Mouse (Mus musculus): ENCODE measurements around the gene Jazf1. TPM values are rescaled to one million over a fixed set of nuclear protein-coding genes. Genes with fewer than 3 reads are reported as not detected.

The Jazf1 gene
- total RNA-seq, 1 experiment: 1.2 TPM

DNA sequence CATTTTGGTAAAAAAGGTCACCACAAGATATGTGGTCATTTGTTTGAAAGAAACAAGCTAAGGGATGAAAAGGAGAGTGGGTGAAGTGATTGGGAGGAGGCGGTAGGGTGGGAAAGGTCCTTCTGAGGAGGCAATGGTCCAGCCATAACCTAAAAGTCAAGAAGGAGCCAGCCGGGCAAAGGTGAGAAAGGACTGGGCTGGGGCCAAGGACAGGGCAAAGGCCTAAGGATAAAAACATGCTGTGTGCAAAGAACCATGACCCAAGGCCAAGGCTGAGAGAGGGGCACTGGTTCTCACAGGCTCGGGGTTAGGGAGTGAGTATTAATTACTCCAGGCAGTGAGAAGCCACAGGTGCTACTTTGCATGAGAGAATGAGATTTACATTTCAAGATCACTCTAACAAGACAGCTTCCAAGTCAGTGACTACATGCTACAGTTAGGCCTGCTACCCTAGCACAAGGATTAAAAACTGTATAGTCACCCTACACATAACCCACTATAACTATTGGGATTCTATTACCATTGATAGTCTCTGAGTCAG, 151.5 kb downstream of the Jazf1 start:
- in situ Hi-C loops (cut with MboI; ENCODE audit: low sequenced_read_pairs in 2 of 2, unreplicated experiment in 2 of 2): no loop called here
- TF ChIP-seq HCFC1 (IDR thresholded peaks at IDR 0.05; ENCODE audit: borderline replicate concordance, insufficient read depth, low read length) (no peak), ZNF384 (IDR thresholded peaks at IDR 0.05; ENCODE audit: low read depth, low read length) (no peak), MAFK (IDR thresholded peaks at IDR 0.05; ENCODE audit: insufficient read depth, low read depth, low read length) (no peak)

DNA sequence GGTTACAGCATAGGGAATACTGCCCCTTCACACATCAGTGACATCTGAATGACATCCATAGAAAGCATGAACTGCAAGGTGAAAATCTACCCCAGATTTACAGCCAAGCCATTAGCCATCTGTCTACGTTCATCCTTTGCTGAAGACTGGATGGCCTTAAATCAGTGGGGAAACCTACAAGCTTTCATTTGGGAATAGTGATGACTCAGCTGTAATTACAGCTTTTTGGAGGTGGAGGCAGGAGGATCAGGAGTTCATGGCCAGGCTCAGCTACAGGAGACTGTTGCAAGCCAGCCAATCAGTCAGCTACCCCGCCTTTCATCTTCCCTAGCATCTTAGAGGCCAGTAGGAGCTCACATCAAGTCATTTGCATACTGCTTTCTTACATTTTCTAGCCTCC, 153.5 kb downstream of the Jazf1 start:
- Histone ChIP-seq H3K27ac (ENCODE audit: insufficient read depth, low read depth, low read length, poor library complexity, severe bottlenecking) (no peak overlapping the region), H3K4me3 (ENCODE audit: insufficient read depth in 1 of 2, low read depth in 1 of 2, low read length in 2 of 2, poor library complexity in 1 of 2, severe bottlenecking in 1 of 2) (no peak overlapping the region), H3K4me1 (ENCODE audit: control insufficient read depth in 2 of 2, insufficient read depth in 2 of 2, low read length in 2 of 2, poor library complexity in 1 of 2) (no peaks in the 10 kb centered on the region), H3K9me3 (ENCODE audit: control insufficient read depth, insufficient read depth, low read depth, low read length) (no peaks in the 10 kb centered on the region), H3K9ac (ENCODE audit: insufficient read depth, low read depth, low read length, poor library complexity, severe bottlenecking) (no peak overlapping the region), H3K36me3 (ENCODE audit: control insufficient read depth, insufficient read depth, low read length, poor library complexity, severe bottlenecking) (no peaks in the 10 kb centered on the region)
- TF ChIP-seq CHD2 (IDR thresholded peaks at IDR 0.05; ENCODE audit: low read depth, low read length) (no peak), MAFK (IDR thresholded peaks at IDR 0.05; ENCODE audit: insufficient read depth, low read depth, low read length) (peak; percentile 88), ZC3H11A (IDR thresholded peaks at IDR 0.05; ENCODE audit: borderline replicate concordance, low read depth, low read length) (no peak), ZNF384 (IDR thresholded peaks at IDR 0.05; ENCODE audit: low read depth, low read length) (no peak), HCFC1 (IDR thresholded peaks at IDR 0.05; ENCODE audit: borderline replicate concordance, insufficient read depth, low read length) (no peak)
- no peak for DNase-seq (ENCODE audit: low read depth, low spot score)
- in situ Hi-C loops (cut with MboI; ENCODE audit: low sequenced_read_pairs in 2 of 2, unreplicated experiment in 2 of 2): no loop called here

More for the DNA sequence above, 151.5 kb downstream of the Jazf1 start:
- no peaks in the 10 kb centered on the region for H3K36me3 ChIP-seq (ENCODE audit: control insufficient read depth, insufficient read depth, low read length, poor library complexity, severe bottlenecking)
- no peak overlapping the region for H3K27ac ChIP-seq (ENCODE audit: insufficient read depth, low read depth, low read length, poor library complexity, severe bottlenecking)
- no peak overlapping the region for H3K9ac ChIP-seq (ENCODE audit: insufficient read depth, low read depth, low read length, poor library complexity, severe bottlenecking)
- H3K4me3 ChIP-seq (ENCODE audit: insufficient read depth in 1 of 2, low read depth in 1 of 2, low read length in 2 of 2, poor library complexity in 1 of 2, severe bottlenecking in 1 of 2): no peak overlapping the region
- no peaks in the 10 kb centered on the region for H3K4me1 ChIP-seq (ENCODE audit: control insufficient read depth in 2 of 2, insufficient read depth in 2 of 2, low read length in 2 of 2, poor library complexity in 1 of 2)
- no peaks in the 10 kb centered on the region for H3K9me3 ChIP-seq (ENCODE audit: control insufficient read depth, insufficient read depth, low read depth, low read length)
- no peak for DNase-seq (ENCODE audit: low read depth, low spot score)

DNA sequence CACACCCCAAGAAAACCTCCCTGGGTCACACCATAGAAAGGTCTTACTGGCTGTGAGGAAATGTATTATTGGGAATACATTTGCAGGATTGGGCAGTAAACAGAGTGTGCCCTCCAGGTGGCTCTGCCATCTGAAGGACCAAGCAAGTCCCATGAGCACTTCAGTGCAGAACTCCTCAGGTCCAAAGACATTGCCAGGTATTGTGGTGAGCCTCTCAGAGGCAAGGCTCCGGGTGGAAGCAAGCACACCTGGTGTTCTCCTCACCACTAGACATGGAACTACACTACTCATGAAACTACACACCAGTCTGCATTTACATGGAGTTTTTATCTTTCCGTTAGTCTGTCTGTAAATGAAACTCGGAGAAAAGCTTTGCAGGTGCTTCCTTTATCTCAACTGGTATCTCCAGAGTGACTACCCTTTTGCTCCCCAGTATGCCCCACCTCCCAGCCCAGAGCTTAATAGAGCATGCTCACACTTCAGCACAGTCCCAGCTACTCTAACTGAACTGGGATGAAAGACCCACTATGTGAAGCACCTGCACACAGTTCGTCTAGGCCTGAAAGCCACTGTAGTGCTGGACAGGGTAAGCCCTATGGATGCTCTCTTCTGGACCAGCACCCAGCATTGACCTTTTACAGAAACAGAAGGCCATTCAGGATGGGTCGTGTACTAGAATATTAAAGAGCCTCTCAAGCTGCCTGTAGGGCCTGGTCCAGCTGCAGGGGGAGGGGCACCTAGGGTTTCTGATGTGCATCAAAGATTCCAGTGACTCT, 156.1 kb downstream of the Jazf1 start:
- in situ Hi-C loops (cut with MboI; ENCODE audit: low sequenced_read_pairs in 2 of 2, unreplicated experiment in 2 of 2): no loop called here
- TF ChIP-seq HCFC1 (IDR thresholded peaks at IDR 0.05; ENCODE audit: borderline replicate concordance, insufficient read depth, low read length) (no peak), ZC3H11A (IDR thresholded peaks at IDR 0.05; ENCODE audit: borderline replicate concordance, low read depth, low read length) (no peak), CHD2 (IDR thresholded peaks at IDR 0.05; ENCODE audit: low read depth, low read length) (no peak), MAFK (IDR thresholded peaks at IDR 0.05; ENCODE audit: insufficient read depth, low read depth, low read length) (no peak), ZNF384 (IDR thresholded peaks at IDR 0.05; ENCODE audit: low read depth, low read length) (no peak)
- DNase-seq (ENCODE audit: low read depth, low spot score): no peak
- H3K27ac ChIP-seq (ENCODE audit: insufficient read depth, low read depth, low read length, poor library complexity, severe bottlenecking): no peak overlapping the region
- no peaks in the 10 kb centered on the region for H3K9me3 ChIP-seq (ENCODE audit: control insufficient read depth, insufficient read depth, low read depth, low read length)
- no peaks in the 10 kb centered on the region for H3K4me1 ChIP-seq (ENCODE audit: control insufficient read depth in 2 of 2, insufficient read depth in 2 of 2, low read length in 2 of 2, poor library complexity in 1 of 2)
- H3K9ac ChIP-seq (ENCODE audit: insufficient read depth, low read depth, low read length, poor library complexity, severe bottlenecking): no peak overlapping the region
- H3K4me3 ChIP-seq (ENCODE audit: insufficient read depth in 1 of 2, low read depth in 1 of 2, low read length in 2 of 2, poor library complexity in 1 of 2, severe bottlenecking in 1 of 2): no peak overlapping the region
- no peaks in the 10 kb centered on the region for H3K36me3 ChIP-seq (ENCODE audit: control insufficient read depth, insufficient read depth, low read length, poor library complexity, severe bottlenecking)

DNA sequence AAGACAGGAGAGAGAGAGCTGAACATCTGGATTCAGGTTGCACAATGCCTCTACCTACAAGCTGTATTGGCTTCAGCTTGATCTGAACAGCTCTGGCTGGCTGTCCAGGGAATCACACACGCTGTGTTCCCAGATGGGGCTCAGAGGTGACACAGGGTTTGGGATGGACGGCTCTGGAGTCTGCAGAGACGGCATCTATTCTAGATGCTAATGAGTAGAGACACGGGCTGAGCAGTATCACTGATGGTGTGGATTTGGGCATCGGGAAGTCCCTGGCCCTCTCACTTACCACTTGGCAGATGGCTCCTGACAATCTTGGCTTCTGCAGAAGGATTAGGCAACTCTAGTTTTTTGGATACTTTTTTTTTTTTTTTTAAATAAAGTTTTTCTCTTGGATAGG, 161.6 kb downstream of the Jazf1 start:
- Histone ChIP-seq H3K36me3 (ENCODE audit: control insufficient read depth, insufficient read depth, low read length, poor library complexity, severe bottlenecking) (no peaks in the 10 kb centered on the region), H3K4me3 (ENCODE audit: insufficient read depth in 1 of 2, low read depth in 1 of 2, low read length in 2 of 2, poor library complexity in 1 of 2, severe bottlenecking in 1 of 2) (no peak overlapping the region), H3K4me1 (ENCODE audit: control insufficient read depth in 2 of 2, insufficient read depth in 2 of 2, low read length in 2 of 2, poor library complexity in 1 of 2) (no peaks in the 10 kb centered on the region), H3K9ac (ENCODE audit: insufficient read depth, low read depth, low read length, poor library complexity, severe bottlenecking) (no peak overlapping the region), H3K9me3 (ENCODE audit: control insufficient read depth, insufficient read depth, low read depth, low read length) (no peaks in the 10 kb centered on the region), H3K27ac (ENCODE audit: insufficient read depth, low read depth, low read length, poor library complexity, severe bottlenecking) (no peak overlapping the region)
- DNase-seq (ENCODE audit: low read depth, low spot score): no peak
- in situ Hi-C loops (cut with MboI; ENCODE audit: low sequenced_read_pairs in 2 of 2, unreplicated experiment in 2 of 2): no loop called here
- TF ChIP-seq ZNF384 (IDR thresholded peaks at IDR 0.05; ENCODE audit: low read depth, low read length): no peak
- no peak for TF ChIP-seq ZC3H11A (IDR thresholded peaks at IDR 0.05; ENCODE audit: borderline replicate concordance, low read depth, low read length)
- no peak for TF ChIP-seq MAFK (IDR thresholded peaks at IDR 0.05; ENCODE audit: insufficient read depth, low read depth, low read length)
- TF ChIP-seq HCFC1 (IDR thresholded peaks at IDR 0.05; ENCODE audit: borderline replicate concordance, insufficient read depth, low read length): no peak
- no peak for TF ChIP-seq CHD2 (IDR thresholded peaks at IDR 0.05; ENCODE audit: low read depth, low read length)
